Mouse (Mus musculus) liver, postnatal 0 days (tissue): ENCODE data around the gene Prpf6.

Source experiments
- CTCF ChIP-seq: sonication (generic); IDR thresholded peaks from 2 replicates; pipeline ENCODE4 v1.5.1; 2016; ENCODE audit warnings: antibody characterized with exemption, low read depth
- EP300 ChIP-seq: IDR thresholded peaks from 2 replicates; pipeline ENCODE4 v1.6.1; 2016; ENCODE audit warnings: antibody characterized with exemption, low read depth, mild to moderate bottlenecking

- TF ChIP-seq CTCF (no peak), EP300 (no peak)
Observed at GRCm38 (mm10) chr2:181658528-181658927, 66.9 kb downstream of the Prpf6 start.
